Mouse (Mus musculus) MEL (cell line): ENCODE data around the gene Dnah17. TPM values are rescaled to one million over a fixed set of nuclear protein-coding genes. Genes with fewer than 3 reads are reported as not detected.

ENCODE experiments used
- DNase-seq: peaks from one replicate; pipeline ENCODE4 v3.0.0; 2011; ENCODE audit warnings: low read depth, low spot score
- H3K27ac ChIP-seq: 2 replicates; pipeline ENCODE4 v1.5.1; 2012; ENCODE audit warnings: low read depth, mild to moderate bottlenecking, control low read depth, low read length, moderate library complexity; ENCODE audit not compliant: control insufficient read depth
- H3K27me3 ChIP-seq, 2 experiments: fragments of 150-350 bp in 1 of 2; sonication (generic) in 1 of 2; 2 replicates each; pipeline ENCODE4 v1.6.1; 2012; ENCODE audit warnings: low read length in 2 of 2, mild to moderate bottlenecking in 2 of 2, improper control_type of control experiment in 1 of 2, moderate library complexity in 1 of 2; ENCODE audit not compliant: insufficient read depth in 2 of 2, control insufficient read depth in 1 of 2
- H3K36me3 ChIP-seq, 2 experiments: 2 replicates each; pipeline ENCODE4 v1.6.1; 2012 to 2014; ENCODE audit warnings: low read length in 2 of 2, improper control_type of control experiment in 1 of 2, inconsistent platforms in 1 of 2, mild to moderate bottlenecking in 1 of 2; ENCODE audit not compliant: insufficient read depth in 2 of 2, control insufficient read depth in 1 of 2
- H3K4me1 ChIP-seq, 2 experiments: fragments of 150-350 bp in 1 of 2; sonication (generic) in 1 of 2; 2 replicates each; pipeline ENCODE4 v1.6.1; 2012; ENCODE audit warnings: low read length in 2 of 2, improper control_type of control experiment in 1 of 2, mild to moderate bottlenecking in 1 of 2; ENCODE audit not compliant: insufficient read depth in 2 of 2, control insufficient read depth in 1 of 2
- H3K4me3 ChIP-seq, 2 experiments: fragments of 150-350 bp in 1 of 2; sonication (generic) in 1 of 2; 2 replicates each; pipeline ENCODE4 v1.5.1; 2012; ENCODE audit warnings: low read depth in 2 of 2, low read length in 2 of 2, mild to moderate bottlenecking in 2 of 2, moderate library complexity in 2 of 2, control low read depth in 1 of 2, improper control_type of control experiment in 1 of 2; ENCODE audit not compliant: control insufficient read depth in 1 of 2, insufficient read depth in 1 of 2
- H3K79me2 ChIP-seq: 2 replicates; pipeline ENCODE4 v1.6.1; 2012; ENCODE audit warnings: mild to moderate bottlenecking, low read length, moderate library complexity; ENCODE audit not compliant: control insufficient read depth, poor library complexity, insufficient read depth
- H3K9ac ChIP-seq: 2 replicates; pipeline ENCODE4 v1.6.1; 2012; ENCODE audit warnings: low read depth, mild to moderate bottlenecking, control low read depth, low read length, moderate library complexity; ENCODE audit not compliant: control insufficient read depth, poor library complexity, severe bottlenecking
- H3K9me3 ChIP-seq: fragments of 150-350 bp; sonication (generic); replicated peaks from 2 replicates; pipeline ENCODE4 v1.6.1; 2012; ENCODE audit warnings: mild to moderate bottlenecking, low read length, improper control_type of control experiment, moderate library complexity; ENCODE audit not compliant: insufficient read depth
- BHLHE40 ChIP-seq: IDR thresholded peaks from 2 replicates; pipeline ENCODE4 v1.6.1; 2012; ENCODE audit warnings: low read depth, mild to moderate bottlenecking, inconsistent platforms, low read length, improper control_type of control experiment, borderline replicate concordance
- CHD1 ChIP-seq: IDR thresholded peaks from 2 replicates; pipeline ENCODE4 v1.6.1; 2012; ENCODE audit warnings: low read depth, mild to moderate bottlenecking, inconsistent platforms, low read length, improper control_type of control experiment
- CHD2 ChIP-seq: IDR thresholded peaks from 2 replicates; pipeline ENCODE4 v1.6.1; 2011; ENCODE audit warnings: low read length, improper control_type of control experiment
- CTCF ChIP-seq, 3 experiments: IDR thresholded peaks in 2 of 3; conservative IDR thresholded peaks in 1 of 3; 2 replicates each; pipeline ENCODE4 v1.5.1; 2011 to 2012; ENCODE audit warnings: low read length in 3 of 3, low read depth in 2 of 3, mild to moderate bottlenecking in 2 of 3, improper control_type of control experiment in 1 of 3, inconsistent platforms in 1 of 3, mixed read lengths in 1 of 3, moderate library complexity in 1 of 3; ENCODE audit not compliant: control insufficient read depth in 1 of 3, insufficient read depth in 1 of 3, poor library complexity in 1 of 3, severe bottlenecking in 1 of 3
- ELF1 ChIP-seq: IDR thresholded peaks from 2 replicates; pipeline ENCODE4 v1.6.1; 2014; ENCODE audit warnings: low read depth, mild to moderate bottlenecking, inconsistent platforms, low read length, improper control_type of control experiment, moderate library complexity
- GABPA ChIP-seq: IDR thresholded peaks from 2 replicates; pipeline ENCODE4 v1.6.1; 2012; ENCODE audit warnings: low read depth, mild to moderate bottlenecking, inconsistent platforms, low read length, improper control_type of control experiment, moderate library complexity
- GATA1 ChIP-seq: IDR thresholded peaks from 2 replicates; pipeline ENCODE4 v1.6.1; 2011; ENCODE audit warnings: low read depth, low read length, improper control_type of control experiment
- MXI1 ChIP-seq: IDR thresholded peaks from 2 replicates; pipeline ENCODE4 v1.6.1; 2011; ENCODE audit warnings: mild to moderate bottlenecking, low read depth, low read length, improper control_type of control experiment
- MYB ChIP-seq: IDR thresholded peaks from 2 replicates; pipeline ENCODE4 v1.6.1; 2011; ENCODE audit warnings: mild to moderate bottlenecking, low read depth, low read length, improper control_type of control experiment
- MYC ChIP-seq: IDR thresholded peaks from 2 replicates; pipeline ENCODE4 v1.6.1; 2011; ENCODE audit warnings: low read depth, mild to moderate bottlenecking, low read length, improper control_type of control experiment, moderate library complexity
- NRF1 ChIP-seq: IDR thresholded peaks from 2 replicates; pipeline ENCODE4 v1.6.1; 2014; ENCODE audit warnings: low read depth, mild to moderate bottlenecking, inconsistent platforms, low read length, improper control_type of control experiment, moderate library complexity; ENCODE audit not compliant: poor library complexity, insufficient read depth, severe bottlenecking
- POLR2A ChIP-seq, 2 experiments: IDR thresholded peaks; 2 replicates each; pipeline ENCODE4 v1.6.1; 2011 to 2012; ENCODE audit warnings: low read length in 2 of 2, mild to moderate bottlenecking in 2 of 2, control low read depth in 1 of 2, improper control_type of control experiment in 1 of 2, low read depth in 1 of 2, moderate library complexity in 1 of 2; ENCODE audit not compliant: control insufficient read depth in 1 of 2, insufficient read depth in 1 of 2, poor library complexity in 1 of 2
- POLR2AphosphoS2 ChIP-seq: IDR thresholded peaks from 2 replicates; pipeline ENCODE4 v1.6.1; 2011; ENCODE audit warnings: low read length, improper control_type of control experiment
- POLR2AphosphoS5 ChIP-seq: IDR thresholded peaks from 2 replicates; pipeline ENCODE4 v1.6.1; 2012; ENCODE audit warnings: low read depth, borderline replicate concordance, mild to moderate bottlenecking, inconsistent platforms, low read length, moderate library complexity, mixed read lengths
- TAL1 ChIP-seq: IDR thresholded peaks from 2 replicates; pipeline ENCODE4 v1.6.1; 2012; ENCODE audit warnings: mild to moderate bottlenecking, inconsistent platforms, low read length, moderate library complexity, mixed read lengths
- TCF12 ChIP-seq: IDR thresholded peaks from 2 replicates; pipeline ENCODE4 v1.6.1; 2014; ENCODE audit warnings: low read depth, mild to moderate bottlenecking, inconsistent platforms, low read length, improper control_type of control experiment, moderate library complexity
- ZC3H11A ChIP-seq: IDR thresholded peaks from 2 replicates; pipeline ENCODE4 v1.6.1; 2012; ENCODE audit warnings: low read depth, mild to moderate bottlenecking, inconsistent platforms, low read length, improper control_type of control experiment
- ZKSCAN1 ChIP-seq: IDR thresholded peaks from 2 replicates; pipeline ENCODE4 v1.6.1; 2012; ENCODE audit warnings: low read depth, mild to moderate bottlenecking, inconsistent platforms, low read length, improper control_type of control experiment, moderate library complexity
- polyA plus RNA-seq, 2 experiments: library from polyadenylated mRNA; stranded (reverse) in 1 of 2; unstranded in 1 of 2; fragments of >175 nt in 1 of 2; fragments of >200 nt in 1 of 2; gene quantifications; 2 replicates each; pipeline versions ENCODE4 v1.2.1 to v1.2.4; 2012; ENCODE audit warnings: low replicate concordance in 2 of 2, low read depth in 1 of 2; ENCODE audit not compliant: insufficient read length in 2 of 2, insufficient read depth in 1 of 2, missing spikeins in 1 of 2
- total RNA-seq: library from RNA; depleted of rRNA; stranded (reverse); fragments of 300-350 nt; gene quantifications from 2 replicates; pipeline ENCODE4 v1.2.3, GENCODE M21; 2012

Gene Dnah17
- total and polyA plus RNA-seq, 3 experiments = 0.04 to 0.21 TPM; not detected in 1

DNA sequence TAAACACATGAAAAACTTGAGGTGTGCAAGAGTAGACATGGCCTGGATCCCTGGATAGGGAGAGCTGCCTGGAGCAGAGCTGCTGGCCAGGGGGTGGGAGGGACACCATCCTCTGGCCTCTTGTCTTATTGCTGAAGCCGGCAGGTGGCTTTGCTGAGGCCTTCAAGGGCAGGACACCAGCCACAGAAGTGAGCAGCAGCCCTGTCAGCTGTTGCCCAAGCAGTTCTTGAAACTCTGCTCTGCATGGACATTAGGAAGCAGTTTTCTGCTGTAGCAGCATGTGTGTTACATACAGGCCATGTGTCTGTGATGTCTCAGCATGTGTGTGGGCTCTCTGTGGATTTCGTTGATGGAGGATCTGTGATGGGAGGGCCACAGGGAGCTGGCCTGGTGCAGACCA is 117.1 kb downstream of the Dnah17 start:
- no peak for DNase-seq
- H3K36me3 ChIP-seq = peaks cover 0 to 9% of the 10 kb centered on the region in 2 experiments; a peak in 1 of 4 replicates
- H3K79me2 ChIP-seq = peaks cover 10% of the 10 kb centered on the region; the same call in 1 of the 2 replicates
- no peak overlapping the region for H3K4me3 ChIP-seq
- no peaks in the 10 kb centered on the region for H3K4me1 ChIP-seq
- TF ChIP-seq CHD2 (no peak), MYC (no peak), POLR2A (IDR thresholded peaks at IDR 0.05; ENCODE audit: control insufficient read depth in 1 of 2, insufficient read depth in 1 of 2, low read depth in 1 of 2, low read length in 2 of 2, poor library complexity in 1 of 2) (no peak), TAL1 (no peak), ZC3H11A (no peak), MYB (no peak), NRF1 (no peak), GATA1 (no peak), POLR2AphosphoS2 (no peak), ZKSCAN1 (no peak), MXI1 (no peak), CTCF (IDR thresholded peaks at IDR 0.05 in 2 of 3, conservative IDR thresholded peaks at IDR 0.05 in 1 of 3; ENCODE audit: control insufficient read depth in 1 of 3, insufficient read depth in 1 of 3, low read depth in 2 of 3, low read length in 3 of 3, poor library complexity in 1 of 3, severe bottlenecking in 1 of 3) (no peak), ELF1 (no peak), CHD1 (no peak), BHLHE40 (no peak), GABPA (no peak), TCF12 (no peak)
- no peaks in the 10 kb centered on the region for H3K27me3 ChIP-seq
- no peaks in the 10 kb centered on the region for H3K9me3 ChIP-seq
- no peak overlapping the region for H3K27ac ChIP-seq
- H3K9ac ChIP-seq = no peak overlapping the region

DNA sequence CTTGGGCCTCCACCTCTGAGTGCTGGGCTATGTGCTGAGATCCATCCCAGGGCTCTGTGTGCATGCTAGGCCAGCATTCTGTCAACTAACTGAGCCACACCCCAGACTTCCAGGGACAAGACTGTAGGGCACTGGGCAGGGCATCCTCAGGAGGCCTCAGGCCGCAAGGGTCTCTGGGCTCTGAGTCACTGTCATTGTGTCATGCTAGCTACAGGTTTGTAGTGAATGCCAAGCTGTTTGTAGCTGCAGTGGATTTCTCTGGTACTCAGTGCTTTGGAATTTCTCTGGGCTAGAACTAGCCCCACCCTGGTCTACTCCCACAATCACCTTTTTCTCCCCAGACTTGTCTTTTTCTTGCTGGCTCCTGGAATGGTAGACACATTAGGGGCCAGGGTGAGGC is 117.8 kb downstream of the Dnah17 start:
- Histone ChIP-seq H3K4me3 (no peak overlapping the region), H3K9ac (no peak overlapping the region), H3K9me3 (no peaks in the 10 kb centered on the region)
- DNase-seq = no peak
- no peak for TF ChIP-seq POLR2AphosphoS5
- TF ChIP-seq, all 39 proteins: peak for 0
- H3K4me1 ChIP-seq = no peaks in the 10 kb centered on the region
- no peak overlapping the region for H3K27ac ChIP-seq
- no peaks in the 10 kb centered on the region for H3K27me3 ChIP-seq
- peaks cover 15% of the 10 kb centered on the region; the same call in 1 of the 2 replicates for H3K79me2 ChIP-seq
- H3K36me3 ChIP-seq = peaks cover 0 to 9% of the 10 kb centered on the region in 2 experiments; a peak in 1 of 4 replicates
